Mouse (Mus musculus) limb, embryonic 14.5 days (tissue): ENCODE measurements at regions not wholly inside any gene's neighbourhood (a gene's known extent, or its start where the extent isn't known, plus 50 kb on each side); places are given as distances from the start of the nearest gene placed in this dataset.

ENCODE experiments used
- ATAC-seq: fragments of 200-750 bp; cut with Nextera tagmentation; 2 replicates; pipeline ENCODE4 v1.8.0; 2017; ENCODE audit warnings: low read depth, moderate number of reproducible peaks, moderate TSS enrichment; ENCODE audit not compliant: low FRiP score
- DNase-seq: peaks from one replicate; pipeline ENCODE4 v3.0.0-alpha.2; 2015; ENCODE audit warnings: low spot score
- H3K27ac ChIP-seq: fragments of 300-500 bp; sonication (generic); replicated peaks from 2 replicates; pipeline ENCODE4 v1.5.1; 2014; ENCODE audit warnings: low read depth, mild to moderate bottlenecking, low read length, moderate library complexity, mixed read lengths
- H3K27me3 ChIP-seq: fragments of 300-500 bp; sonication (generic); 2 replicates; pipeline ENCODE4 v1.6.1; 2014; ENCODE audit warnings: low read length, mixed read lengths; ENCODE audit not compliant: control insufficient read depth, insufficient read depth
- H3K36me3 ChIP-seq: fragments of 300-500 bp; sonication (generic); 2 replicates; pipeline ENCODE4 v1.6.1; 2014; ENCODE audit warnings: mild to moderate bottlenecking, low read length, moderate library complexity, mixed read lengths; ENCODE audit not compliant: control insufficient read depth, insufficient read depth
- H3K4me1 ChIP-seq: fragments of 300-500 bp; sonication (generic); 2 replicates; pipeline ENCODE4 v1.6.1; 2014; ENCODE audit warnings: antibody characterized with exemption, low read length, mixed read lengths; ENCODE audit not compliant: control insufficient read depth, insufficient read depth
- H3K4me2 ChIP-seq: fragments of 300-500 bp; sonication (generic); replicated peaks from 2 replicates; pipeline ENCODE4 v1.6.1; 2014; ENCODE audit warnings: low read depth, mild to moderate bottlenecking, low read length, moderate library complexity; ENCODE audit not compliant: severe bottlenecking
- H3K4me3 ChIP-seq: fragments of 300-500 bp; sonication (generic); replicated peaks from 2 replicates; pipeline ENCODE4 v1.5.1; 2014; ENCODE audit warnings: low read length
- H3K9ac ChIP-seq: fragments of 300-500 bp; sonication (generic); 2 replicates; pipeline ENCODE4 v1.6.1; 2014; ENCODE audit warnings: mild to moderate bottlenecking, low read depth, low read length, moderate library complexity; ENCODE audit not compliant: severe bottlenecking
- H3K9me3 ChIP-seq: fragments of 300-500 bp; sonication (generic); 2 replicates; pipeline ENCODE4 v1.6.1; 2016; ENCODE audit warnings: low read length; ENCODE audit not compliant: control insufficient read depth
- POLR2A ChIP-seq: fragments of 200-500 bp; IDR thresholded peaks from 2 replicates; pipeline ENCODE4 v1.8.0; 2012; ENCODE audit warnings: inconsistent platforms, mild to moderate bottlenecking, moderate library complexity, borderline replicate concordance; ENCODE audit not compliant: insufficient read depth, insufficient read length; ENCODE audit errors: extremely low read depth
- WGBS: fragments of 180-500 bp; shearing (Covaris S2); extraction: QIAGEN DNeasy Blood & Tissue Kit; methylation state at CpG from one replicate; pipeline ENCODE4 v1.1.7; 2014; 5-methylcytosine and 5-hydroxymethylcytosine counted together

- ATAC-seq (no peak), DNase-seq (no peak)
- 95% methylated on average over 1 of the region's 1 CpGs for WGBS
- H3K27ac ChIP-seq, result no peak overlapping the region
- no peaks in the 10 kb centered on the region for H3K36me3 ChIP-seq
- no peak overlapping the region for H3K9ac ChIP-seq
- no peak overlapping the region for H3K4me3 ChIP-seq
- H3K27me3 ChIP-seq, result no peaks in the 10 kb centered on the region
- no peaks in the 10 kb centered on the region for H3K4me1 ChIP-seq
- no peak overlapping the region for H3K4me2 ChIP-seq
- no peaks in the 10 kb centered on the region for H3K9me3 ChIP-seq
- TF ChIP-seq POLR2A, result no peak
These were observed 1838.7 kb upstream of the Dsel start for GRCm38 (mm10) chr1:113703462-113703861.

GRCm38 (mm10) chr1:113688614-113689013 is 1823.9 kb upstream of the Dsel start:
- Histone ChIP-seq H3K36me3 (no peaks in the 10 kb centered on the region), H3K9ac (no peak overlapping the region), H3K9me3 (no peaks in the 10 kb centered on the region), H3K4me1 (no peaks in the 10 kb centered on the region), H3K4me3 (no peak overlapping the region), H3K4me2 (no peak overlapping the region), H3K27ac (no peak overlapping the region), H3K27me3 (no peaks in the 10 kb centered on the region)
- ATAC-seq, result no peak
- TF ChIP-seq POLR2A, result no peak
- WGBS, result 87% methylated on average over 2 of the region's 2 CpGs
- no peak for DNase-seq

- no peak overlapping the region for H3K4me3 ChIP-seq
- H3K4me1 ChIP-seq, result no peaks in the 10 kb centered on the region
- WGBS, result 75% methylated on average over 1 of the region's 1 CpGs
- ATAC-seq (no peak), DNase-seq (no peak)
- TF ChIP-seq POLR2A, result no peak
- no peak overlapping the region for H3K9ac ChIP-seq
- H3K9me3 ChIP-seq, result no peaks in the 10 kb centered on the region
- H3K27me3 ChIP-seq, result no peaks in the 10 kb centered on the region
- H3K4me2 ChIP-seq, result no peak overlapping the region
- no peaks in the 10 kb centered on the region for H3K36me3 ChIP-seq
- no peak overlapping the region for H3K27ac ChIP-seq
These were observed 1811.7 kb upstream of the Dsel start for GRCm38 (mm10) chr1:113676301-113676871.

- H3K27ac ChIP-seq, result no peak overlapping the region
- H3K9me3 ChIP-seq, result no peaks in the 10 kb centered on the region
- H3K4me1 ChIP-seq, result no peaks in the 10 kb centered on the region
- H3K27me3 ChIP-seq, result no peaks in the 10 kb centered on the region
- no peak overlapping the region for H3K4me3 ChIP-seq
- TF ChIP-seq POLR2A, result no peak
- ATAC-seq (peak; percentile 79), DNase-seq (peak; percentile 9)
- H3K4me2 ChIP-seq, result no peak overlapping the region
- H3K36me3 ChIP-seq, result no peaks in the 10 kb centered on the region
- H3K9ac ChIP-seq, result no peak overlapping the region
- WGBS, result 32% methylated on average over 1 of the region's 1 CpGs
These were observed 1766.2 kb upstream of the Dsel start for GRCm38 (mm10) chr1:113630898-113631297.
